Mouse (Mus musculus) liver, embryonic 15.5 days (tissue): ENCODE measurements at regions not wholly inside any gene's neighbourhood (a gene's known extent, or its start where the extent isn't known, plus 50 kb on each side); places are given as distances from the start of the nearest gene placed in this dataset.

Source experiments
- ATAC-seq: fragments of 200-750 bp; cut with Nextera tagmentation; 2 replicates; pipeline ENCODE4 v1.8.0; 2017; ENCODE audit warnings: moderate number of reproducible peaks, mild to moderate bottlenecking, moderate library complexity; ENCODE audit not compliant: insufficient read depth
- H3K27ac ChIP-seq: fragments of 300-500 bp; sonication (generic); replicated peaks from 2 replicates; pipeline ENCODE4 v1.5.1; 2015; ENCODE audit warnings: mild to moderate bottlenecking, inconsistent platforms
- H3K27me3 ChIP-seq: fragments of 300-500 bp; sonication (generic); 2 replicates; pipeline ENCODE4 v1.6.1; 2015; ENCODE audit warnings: mild to moderate bottlenecking, inconsistent platforms
- H3K36me3 ChIP-seq: fragments of 300-500 bp; sonication (generic); replicated peaks from 2 replicates; pipeline ENCODE4 v1.6.1; 2015; ENCODE audit warnings: moderate library complexity, mild to moderate bottlenecking, inconsistent platforms
- H3K4me1 ChIP-seq: fragments of 300-500 bp; sonication (generic); replicated peaks from 2 replicates; pipeline ENCODE4 v1.6.1; 2015; ENCODE audit warnings: inconsistent platforms
- H3K4me2 ChIP-seq: fragments of 300-500 bp; sonication (generic); 2 replicates; pipeline ENCODE4 v1.6.1; 2015; ENCODE audit warnings: moderate library complexity, mild to moderate bottlenecking, inconsistent platforms
- H3K4me3 ChIP-seq: fragments of 300-500 bp; sonication (generic); replicated peaks from 2 replicates; pipeline ENCODE4 v1.5.1; 2015; ENCODE audit warnings: mild to moderate bottlenecking, inconsistent platforms
- H3K9ac ChIP-seq: fragments of 300-500 bp; sonication (generic); 2 replicates; pipeline ENCODE4 v1.6.1; 2015; ENCODE audit warnings: moderate library complexity, mild to moderate bottlenecking, inconsistent platforms
- H3K9me3 ChIP-seq: fragments of 300-500 bp; sonication (generic); replicated peaks from 2 replicates; pipeline ENCODE4 v1.6.1; 2016; ENCODE audit warnings: inconsistent platforms
- WGBS: fragments of 180-500 bp; shearing (Covaris S2); methylation state at CpG from one replicate; pipeline ENCODE4 v1.1.7; 2015; ENCODE audit warnings: mixed read lengths; ENCODE audit not compliant: insufficient replicate concordance; 5-methylcytosine and 5-hydroxymethylcytosine counted together

- Histone ChIP-seq H3K36me3 (no peaks in the 10 kb centered on the region), H3K27ac (no peak overlapping the region), H3K4me2 (no peak overlapping the region), H3K9me3 (no peaks in the 10 kb centered on the region), H3K27me3 (no peaks in the 10 kb centered on the region), H3K9ac (no peak overlapping the region), H3K4me3 (no peak overlapping the region), H3K4me1 (no peaks in the 10 kb centered on the region)
- no peak for ATAC-seq
- WGBS: 60% methylated on average over 7 of the region's 7 CpGs
Observed at GRCm38 (mm10) chr3:148696555-148696954, 293.8 kb downstream of the Adgrl2 start.

- WGBS: 62% methylated on average over 6 of the region's 6 CpGs
- H3K36me3 ChIP-seq: no peaks in the 10 kb centered on the region
- H3K4me3 ChIP-seq: no peak overlapping the region
- no peaks in the 10 kb centered on the region for H3K4me1 ChIP-seq
- H3K9ac ChIP-seq: no peak overlapping the region
- no peak overlapping the region for H3K4me2 ChIP-seq
- H3K27ac ChIP-seq: no peak overlapping the region
- no peak for ATAC-seq
- H3K9me3 ChIP-seq: no peaks in the 10 kb centered on the region
- H3K27me3 ChIP-seq: no peaks in the 10 kb centered on the region
Observed at GRCm38 (mm10) chr3:148695453-148695852, 294.9 kb downstream of the Adgrl2 start.

- Histone ChIP-seq H3K27me3 (no peaks in the 10 kb centered on the region), H3K4me3 (no peak overlapping the region)
- no peak for ATAC-seq
Observed at GRCm38 (mm10) chr3:148683181-148683580, 307.2 kb downstream of the Adgrl2 start.

GRCm38 (mm10) chr3:148682445-148682994, 307.8 kb downstream of the Adgrl2 start:
- H3K36me3 ChIP-seq: no peaks in the 10 kb centered on the region
- WGBS: 74% methylated on average over 6 of the region's 6 CpGs
- ATAC-seq: no peak
- no peak overlapping the region for H3K4me3 ChIP-seq
- no peak overlapping the region for H3K4me2 ChIP-seq
- H3K4me1 ChIP-seq: no peaks in the 10 kb centered on the region
- no peaks in the 10 kb centered on the region for H3K9me3 ChIP-seq
- H3K27me3 ChIP-seq: no peaks in the 10 kb centered on the region
- no peak overlapping the region for H3K27ac ChIP-seq
- no peak overlapping the region for H3K9ac ChIP-seq

More at GRCm38 (mm10) chr3:148683181-148683580, 307.2 kb downstream of the Adgrl2 start:
- Histone ChIP-seq H3K9me3 (no peaks in the 10 kb centered on the region), H3K9ac (no peak overlapping the region), H3K4me1 (no peaks in the 10 kb centered on the region), H3K27ac (no peak overlapping the region), H3K36me3 (no peaks in the 10 kb centered on the region), H3K4me2 (no peak overlapping the region)

GRCm38 (mm10) chr3:148681186-148681585, 309.2 kb downstream of the Adgrl2 start:
- H3K9me3 ChIP-seq: no peaks in the 10 kb centered on the region
- H3K4me3 ChIP-seq: no peak overlapping the region
- 52% methylated on average over 2 of the region's 2 CpGs for WGBS
- H3K4me2 ChIP-seq: no peak overlapping the region
- no peaks in the 10 kb centered on the region for H3K4me1 ChIP-seq
- H3K27me3 ChIP-seq: no peaks in the 10 kb centered on the region
- no peaks in the 10 kb centered on the region for H3K36me3 ChIP-seq
- no peak overlapping the region for H3K27ac ChIP-seq
- no peak overlapping the region for H3K9ac ChIP-seq
- no peak for ATAC-seq

- Histone ChIP-seq H3K4me3 (no peak overlapping the region), H3K27me3 (no peaks in the 10 kb centered on the region), H3K27ac (no peak overlapping the region), H3K9me3 (no peaks in the 10 kb centered on the region), H3K4me1 (no peaks in the 10 kb centered on the region), H3K4me2 (no peak overlapping the region), H3K9ac (no peak overlapping the region), H3K36me3 (no peaks in the 10 kb centered on the region)
- ATAC-seq: no peak
- WGBS: 54% methylated on average over 8 of the region's 8 CpGs
Observed at GRCm38 (mm10) chr3:148680737-148681136, 309.6 kb downstream of the Adgrl2 start.

- Histone ChIP-seq H3K9me3 (no peaks in the 10 kb centered on the region), H3K4me1 (no peaks in the 10 kb centered on the region), H3K27ac (no peak overlapping the region), H3K9ac (no peak overlapping the region), H3K36me3 (no peaks in the 10 kb centered on the region), H3K4me2 (no peak overlapping the region), H3K27me3 (no peaks in the 10 kb centered on the region), H3K4me3 (no peak overlapping the region)
- no peak for ATAC-seq
- WGBS: 63% methylated on average over 4 of the region's 4 CpGs
Observed at GRCm38 (mm10) chr3:148680086-148680485, 310.3 kb downstream of the Adgrl2 start.

- no peak for ATAC-seq
Observed at GRCm38 (mm10) chr3:148679121-148679520, 311.2 kb downstream of the Adgrl2 start.

GRCm38 (mm10) chr3:148676025-148676424, 314.3 kb downstream of the Adgrl2 start:
- Histone ChIP-seq H3K4me1 (no peaks in the 10 kb centered on the region), H3K4me2 (no peak overlapping the region), H3K36me3 (no peaks in the 10 kb centered on the region), H3K27me3 (no peaks in the 10 kb centered on the region), H3K4me3 (no peak overlapping the region), H3K9ac (no peak overlapping the region), H3K9me3 (no peaks in the 10 kb centered on the region), H3K27ac (no peak overlapping the region)
- ATAC-seq: no peak
- WGBS: 72% methylated on average over 2 of the region's 2 CpGs

More at GRCm38 (mm10) chr3:148679121-148679520, 311.2 kb downstream of the Adgrl2 start:
- Histone ChIP-seq H3K4me3 (no peak overlapping the region), H3K4me1 (no peaks in the 10 kb centered on the region), H3K4me2 (no peak overlapping the region), H3K36me3 (no peaks in the 10 kb centered on the region), H3K27ac (no peak overlapping the region), H3K27me3 (no peaks in the 10 kb centered on the region), H3K9ac (no peak overlapping the region), H3K9me3 (no peaks in the 10 kb centered on the region)
- 28% methylated on average over 2 of the region's 2 CpGs for WGBS

- 37% methylated on average over 6 of the region's 6 CpGs for WGBS
- Histone ChIP-seq H3K4me2 (no peak overlapping the region), H3K9ac (no peak overlapping the region), H3K27me3 (no peaks in the 10 kb centered on the region), H3K27ac (no peak overlapping the region), H3K4me1 (no peaks in the 10 kb centered on the region), H3K4me3 (no peak overlapping the region), H3K36me3 (no peaks in the 10 kb centered on the region), H3K9me3 (no peaks in the 10 kb centered on the region)
- no peak for ATAC-seq
Observed at GRCm38 (mm10) chr3:148662888-148663477, 327.4 kb downstream of the Adgrl2 start.

GRCm38 (mm10) chr3:148659024-148659423, 331.3 kb downstream of the Adgrl2 start:
- no peak for ATAC-seq

GRCm38 (mm10) chr3:148658368-148658767, 332.0 kb downstream of the Adgrl2 start:
- Histone ChIP-seq H3K4me3 (no peak overlapping the region), H3K27me3 (no peaks in the 10 kb centered on the region), H3K36me3 (no peaks in the 10 kb centered on the region), H3K27ac (no peak overlapping the region), H3K4me2 (no peak overlapping the region), H3K9ac (no peak overlapping the region), H3K9me3 (no peaks in the 10 kb centered on the region), H3K4me1 (no peaks in the 10 kb centered on the region)
- no peak for ATAC-seq
- WGBS: 70% methylated on average over 8 of the region's 8 CpGs

More at GRCm38 (mm10) chr3:148659024-148659423, 331.3 kb downstream of the Adgrl2 start:
- no peaks in the 10 kb centered on the region for H3K9me3 ChIP-seq
- no peak overlapping the region for H3K4me2 ChIP-seq
- no peaks in the 10 kb centered on the region for H3K27me3 ChIP-seq
- no peak overlapping the region for H3K4me3 ChIP-seq
- no peak overlapping the region for H3K9ac ChIP-seq
- WGBS: 48% methylated on average over 5 of the region's 5 CpGs
- no peaks in the 10 kb centered on the region for H3K36me3 ChIP-seq
- H3K27ac ChIP-seq: no peak overlapping the region
- H3K4me1 ChIP-seq: no peaks in the 10 kb centered on the region
